Mouse (Mus musculus): ENCODE data around the gene Kif26b. TPM values are rescaled to one million over a fixed set of nuclear protein-coding genes. Genes with fewer than 3 reads are reported as not detected.

Gene Kif26b
- polyA plus RNA-seq, 1 experiment = not detected

DNA sequence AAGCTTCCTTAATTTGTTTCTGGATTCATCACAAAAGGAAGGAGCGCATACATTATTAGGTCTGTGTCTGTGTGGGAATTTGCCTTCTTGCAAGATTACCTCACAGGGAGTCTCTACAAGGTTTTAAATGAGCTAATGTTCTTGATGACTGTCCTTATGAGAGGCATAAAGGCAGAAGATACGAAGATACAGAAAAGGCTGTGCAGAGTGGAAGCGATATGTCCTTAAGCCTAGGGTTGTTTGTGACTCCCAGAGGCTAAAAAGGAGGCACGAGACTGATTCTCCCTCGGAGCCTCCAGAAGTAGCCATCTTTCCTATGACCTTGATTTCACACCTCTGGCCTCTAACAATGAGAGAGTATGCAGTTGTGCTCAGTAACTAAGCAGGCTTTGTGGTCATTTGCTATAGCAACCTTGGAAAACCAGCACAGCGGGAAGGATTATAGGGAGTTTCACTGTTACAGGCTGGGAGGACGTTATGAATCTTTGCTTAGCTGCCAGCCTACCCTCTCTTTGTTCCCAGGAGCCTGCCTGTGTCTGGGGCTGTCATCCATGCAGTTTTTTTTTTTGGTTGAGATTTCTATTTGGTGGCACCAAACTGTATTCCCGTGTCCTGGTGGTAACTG lies 80.3 kb downstream of the Kif26b start:
- TF ChIP-seq CTCF (IDR thresholded peaks at IDR 0.05; ENCODE audit: insufficient read depth, low read depth, low read length) (no peak), POLR2A (IDR thresholded peaks at IDR 0.05; ENCODE audit: insufficient read depth, low read depth, low read length) (no peak)
- Histone ChIP-seq H3K4me3 (ENCODE audit: insufficient read depth, low read depth, low read length) (no peak overlapping the region), H3K4me1 (ENCODE audit: control insufficient read depth, insufficient read depth, low read length) (no peaks in the 10 kb centered on the region), H3K27ac (ENCODE audit: insufficient read depth, low read depth, low read length) (no peak overlapping the region)
- WGBS = 81% methylated on average over 8 of the region's 8 CpGs

DNA sequence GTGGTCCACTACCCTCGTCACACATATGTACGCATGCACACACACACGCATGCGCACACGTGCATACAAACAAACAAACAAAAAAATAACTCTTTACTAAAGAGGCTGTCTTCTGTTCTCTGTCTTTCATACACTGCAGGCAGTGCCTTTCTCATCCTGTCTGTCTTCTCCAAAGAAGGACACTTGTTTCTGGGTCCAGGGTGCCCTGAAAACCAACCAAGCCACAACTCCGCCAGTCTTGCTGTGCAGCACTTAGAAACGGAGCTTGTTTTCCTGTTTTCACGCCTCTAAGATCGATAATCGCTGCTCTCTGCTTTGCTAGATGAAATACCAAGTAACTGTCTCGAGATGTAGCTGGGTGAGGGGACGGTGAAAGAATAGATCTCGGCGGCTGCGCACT lies 82.6 kb downstream of the Kif26b start:
- TF ChIP-seq POLR2A (IDR thresholded peaks at IDR 0.05; ENCODE audit: insufficient read depth, low read depth, low read length) (no peak), CTCF (IDR thresholded peaks at IDR 0.05; ENCODE audit: insufficient read depth, low read depth, low read length) (no peak)
- Histone ChIP-seq H3K4me3 (ENCODE audit: insufficient read depth, low read depth, low read length) (no peak overlapping the region), H3K4me1 (ENCODE audit: control insufficient read depth, insufficient read depth, low read length) (no peaks in the 10 kb centered on the region), H3K27ac (ENCODE audit: insufficient read depth, low read depth, low read length) (no peak overlapping the region)
- 76% methylated on average over 15 of the region's 15 CpGs for WGBS

DNA sequence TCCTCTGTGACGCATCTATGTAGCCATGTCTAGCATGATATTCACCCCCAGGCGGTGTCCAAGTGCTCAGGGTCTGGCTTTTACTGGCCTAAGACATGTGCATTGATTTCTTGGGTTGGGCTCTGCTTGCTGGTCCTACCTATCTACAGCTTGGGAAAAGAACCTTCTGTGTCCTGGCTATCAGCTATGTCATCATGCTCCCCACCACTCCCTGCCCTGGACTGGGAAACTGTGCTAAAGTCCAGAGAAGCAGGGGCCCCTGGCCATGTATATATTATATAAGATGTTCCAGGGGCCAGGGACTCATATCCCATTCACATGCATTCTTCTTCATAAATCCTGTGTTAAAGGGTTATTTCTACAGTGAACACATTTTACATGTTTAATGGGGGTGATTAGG lies 92.4 kb downstream of the Kif26b start:
- WGBS = 99% methylated on average over 2 of the region's 2 CpGs
- Histone ChIP-seq H3K4me1 (ENCODE audit: control insufficient read depth, insufficient read depth, low read length) (no peaks in the 10 kb centered on the region), H3K4me3 (ENCODE audit: insufficient read depth, low read depth, low read length) (no peak overlapping the region), H3K27ac (ENCODE audit: insufficient read depth, low read depth, low read length) (no peak overlapping the region)
- no peak for TF ChIP-seq CTCF (IDR thresholded peaks at IDR 0.05; ENCODE audit: insufficient read depth, low read depth, low read length)
- no peak for TF ChIP-seq POLR2A (IDR thresholded peaks at IDR 0.05; ENCODE audit: insufficient read depth, low read depth, low read length)

DNA sequence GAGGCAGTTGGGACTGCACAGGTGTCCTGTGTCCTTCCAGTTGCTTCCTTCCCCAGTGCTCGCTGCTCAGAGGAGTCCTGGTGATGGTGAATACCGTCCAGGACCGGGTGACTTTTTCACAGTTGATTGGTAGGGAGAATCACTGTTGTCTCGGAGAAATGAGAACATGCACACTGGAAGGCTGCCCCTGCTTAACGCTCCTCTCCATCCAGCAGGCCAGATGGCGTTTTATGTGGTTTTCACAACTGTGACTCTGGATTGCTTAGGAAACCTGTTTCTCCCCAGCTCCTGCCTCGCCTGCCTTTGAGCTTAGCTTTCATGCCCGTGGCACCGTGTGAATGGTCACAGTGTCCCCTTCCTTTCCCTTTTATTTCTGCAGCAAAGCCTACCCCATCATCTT lies 95.0 kb downstream of the Kif26b start:
- no peak overlapping the region for H3K27ac ChIP-seq (ENCODE audit: insufficient read depth, low read depth, low read length)
- TF ChIP-seq CTCF (IDR thresholded peaks at IDR 0.05; ENCODE audit: insufficient read depth, low read depth, low read length) (no peak), POLR2A (IDR thresholded peaks at IDR 0.05; ENCODE audit: insufficient read depth, low read depth, low read length) (no peak)
- no peak overlapping the region for H3K4me3 ChIP-seq (ENCODE audit: insufficient read depth, low read depth, low read length)
- WGBS = 60% methylated on average over 9 of the region's 9 CpGs
- H3K4me1 ChIP-seq (ENCODE audit: control insufficient read depth, insufficient read depth, low read length) = no peaks in the 10 kb centered on the region

DNA sequence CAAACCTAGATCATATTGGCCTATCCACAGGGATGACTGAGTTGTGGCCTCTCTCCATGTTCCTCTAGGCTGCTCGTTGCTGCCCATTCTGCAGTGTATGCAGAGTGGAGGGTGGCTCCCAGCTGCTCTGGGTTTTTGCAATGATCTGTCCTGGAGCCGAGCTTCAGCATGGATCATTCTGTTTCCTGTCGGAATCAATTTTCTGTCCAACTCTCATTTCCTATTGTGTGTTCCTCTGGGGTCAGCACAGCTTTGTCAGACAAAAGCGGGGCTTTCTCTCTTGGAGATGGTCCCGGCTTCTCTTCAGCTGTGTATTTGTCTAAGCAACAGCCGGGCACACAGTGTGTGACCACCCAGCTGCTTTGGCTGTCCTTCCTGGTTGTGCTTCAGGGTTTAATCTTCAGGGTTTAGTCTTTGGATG lies 98.0 kb downstream of the Kif26b start:
- WGBS = 51% methylated on average over 6 of the region's 6 CpGs

DNA sequence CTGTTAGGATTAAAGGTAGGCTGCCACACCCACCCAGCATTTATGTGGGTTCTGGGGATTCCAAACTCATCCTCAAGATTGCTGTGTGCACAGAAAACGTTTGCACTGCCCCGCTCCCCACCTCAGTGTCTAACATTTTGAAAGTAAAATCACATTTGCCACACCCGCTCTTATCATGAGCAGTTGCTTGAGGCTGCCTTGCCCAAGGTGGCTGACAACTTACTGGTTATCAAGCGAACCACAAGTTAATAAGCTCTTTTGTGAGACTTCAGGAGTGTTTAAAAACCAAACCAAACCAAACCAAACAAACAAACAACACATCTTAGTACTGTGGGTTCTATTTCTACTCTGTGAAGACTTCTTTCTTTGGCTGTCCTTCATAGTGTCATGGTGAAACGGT lies 101.1 kb downstream of the Kif26b start:
- Histone ChIP-seq H3K4me1 (ENCODE audit: control insufficient read depth, insufficient read depth, low read length) (no peaks in the 10 kb centered on the region), H3K4me3 (ENCODE audit: insufficient read depth, low read depth, low read length) (no peak overlapping the region), H3K27ac (ENCODE audit: insufficient read depth, low read depth, low read length) (no peak overlapping the region)
- TF ChIP-seq CTCF (IDR thresholded peaks at IDR 0.05; ENCODE audit: insufficient read depth, low read depth, low read length) (no peak), POLR2A (IDR thresholded peaks at IDR 0.05; ENCODE audit: insufficient read depth, low read depth, low read length) (no peak)
- 92% methylated on average over 5 of the region's 5 CpGs for WGBS

More for the DNA sequence above, 98.0 kb downstream of the Kif26b start:
- Histone ChIP-seq H3K4me3 (ENCODE audit: insufficient read depth, low read depth, low read length) (no peak overlapping the region), H3K27ac (ENCODE audit: insufficient read depth, low read depth, low read length) (no peak overlapping the region), H3K4me1 (ENCODE audit: control insufficient read depth, insufficient read depth, low read length) (no peaks in the 10 kb centered on the region)
- TF ChIP-seq POLR2A (IDR thresholded peaks at IDR 0.05; ENCODE audit: insufficient read depth, low read depth, low read length) (no peak), CTCF (IDR thresholded peaks at IDR 0.05; ENCODE audit: insufficient read depth, low read depth, low read length) (no peak)

DNA sequence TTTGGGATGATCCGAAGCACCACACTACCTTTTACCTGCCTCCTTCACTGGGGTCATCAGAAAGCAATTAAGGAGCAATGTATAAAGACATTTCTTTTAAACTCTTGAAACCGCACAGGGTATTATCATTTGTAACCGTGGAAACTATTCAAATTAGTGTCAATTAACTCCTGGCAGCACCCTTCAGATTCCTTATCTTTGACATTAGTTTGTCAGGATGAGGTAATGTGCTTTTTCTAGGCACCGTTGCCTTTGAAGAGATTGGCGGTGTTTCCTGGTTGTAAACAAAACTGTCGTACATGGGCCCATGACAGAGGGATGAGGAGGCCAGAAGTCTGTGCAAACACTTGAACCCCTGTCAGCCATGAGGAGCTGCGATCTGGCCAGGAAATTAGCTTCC lies 102.9 kb downstream of the Kif26b start:
- H3K4me1 ChIP-seq (ENCODE audit: control insufficient read depth, insufficient read depth, low read length) = no peaks in the 10 kb centered on the region
- no peak overlapping the region for H3K27ac ChIP-seq (ENCODE audit: insufficient read depth, low read depth, low read length)
- 74% methylated on average over 7 of the region's 7 CpGs for WGBS
- no peak for TF ChIP-seq CTCF (IDR thresholded peaks at IDR 0.05; ENCODE audit: insufficient read depth, low read depth, low read length)
- H3K4me3 ChIP-seq (ENCODE audit: insufficient read depth, low read depth, low read length) = no peak overlapping the region

DNA sequence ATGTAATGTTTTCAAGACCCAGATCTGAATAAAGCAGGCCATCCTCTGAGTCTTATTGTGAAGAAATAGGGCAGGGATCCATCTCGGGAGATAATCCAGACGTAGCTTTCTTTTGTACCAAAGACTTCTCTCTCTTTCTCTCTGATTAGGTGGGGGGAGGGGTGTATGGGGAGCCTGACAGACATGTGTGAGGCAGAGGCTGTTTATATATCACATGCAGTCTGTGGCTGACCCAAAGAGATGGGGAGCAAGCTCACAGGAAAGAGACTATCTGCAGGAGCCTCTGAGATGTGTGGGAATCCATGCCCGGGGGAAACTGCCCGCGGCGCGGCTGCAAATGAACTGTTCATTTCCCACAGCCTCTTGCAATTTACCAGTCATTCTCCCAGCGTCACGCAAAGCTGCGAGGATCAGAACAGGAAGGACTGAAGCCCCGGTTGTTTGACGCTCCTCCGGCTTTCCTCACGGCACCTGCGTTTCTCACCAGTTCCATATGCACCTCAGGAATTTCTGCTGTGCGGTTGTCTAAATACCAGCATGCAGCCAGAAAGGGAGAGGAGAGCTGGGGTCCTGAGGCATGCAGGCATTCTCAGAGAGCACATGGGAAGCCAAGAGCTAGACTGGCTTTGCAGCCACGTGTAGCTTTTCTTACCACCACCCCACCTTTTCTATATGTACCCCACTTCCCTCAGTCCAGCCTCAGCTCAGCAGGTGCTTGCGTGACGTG lies 105.6 kb downstream of the Kif26b start:
- no peak overlapping the region for H3K27ac ChIP-seq (ENCODE audit: insufficient read depth, low read depth, low read length)
- 68% methylated on average over 19 of the region's 19 CpGs for WGBS
- TF ChIP-seq CTCF (IDR thresholded peaks at IDR 0.05; ENCODE audit: insufficient read depth, low read depth, low read length) (no peak), POLR2A (IDR thresholded peaks at IDR 0.05; ENCODE audit: insufficient read depth, low read depth, low read length) (no peak)
- no peaks in the 10 kb centered on the region for H3K4me1 ChIP-seq (ENCODE audit: control insufficient read depth, insufficient read depth, low read length)
- H3K4me3 ChIP-seq (ENCODE audit: insufficient read depth, low read depth, low read length) = no peak overlapping the region

DNA sequence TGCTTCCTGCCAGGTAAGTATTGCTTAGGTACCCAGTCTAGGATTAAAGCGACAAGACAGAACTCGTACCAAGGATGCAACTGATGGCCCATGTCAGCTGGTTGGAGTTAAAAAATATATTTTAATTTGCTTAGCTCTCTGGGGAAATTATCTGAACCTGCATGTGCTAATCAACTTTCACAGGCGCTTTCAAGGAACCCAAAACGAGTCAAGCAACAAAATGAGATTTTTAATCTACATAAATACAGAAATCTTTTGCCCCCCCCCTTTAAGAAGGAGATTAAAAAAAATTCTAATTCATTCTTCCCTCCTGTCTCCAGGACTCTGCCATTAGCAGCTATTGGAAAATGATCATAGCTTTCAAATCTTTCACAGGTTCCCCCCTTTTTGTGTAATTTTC lies 106.5 kb downstream of the Kif26b start:
- WGBS = 88% methylated on average over 4 of the region's 4 CpGs
- H3K4me1 ChIP-seq (ENCODE audit: control insufficient read depth, insufficient read depth, low read length) = no peaks in the 10 kb centered on the region
- no peak overlapping the region for H3K4me3 ChIP-seq (ENCODE audit: insufficient read depth, low read depth, low read length)
- no peak overlapping the region for H3K27ac ChIP-seq (ENCODE audit: insufficient read depth, low read depth, low read length)
- TF ChIP-seq CTCF (IDR thresholded peaks at IDR 0.05; ENCODE audit: insufficient read depth, low read depth, low read length) (no peak), POLR2A (IDR thresholded peaks at IDR 0.05; ENCODE audit: insufficient read depth, low read depth, low read length) (no peak)
